Mouse (Mus musculus): ENCODE measurements at regions not wholly inside any gene's neighbourhood (a gene's known extent, or its start where the extent isn't known, plus 50 kb on each side); places are given as distances from the start of the nearest gene placed in this dataset. TPM values are rescaled to one million over a fixed set of nuclear protein-coding genes. Genes with fewer than 3 reads are reported as not detected.

DNA sequence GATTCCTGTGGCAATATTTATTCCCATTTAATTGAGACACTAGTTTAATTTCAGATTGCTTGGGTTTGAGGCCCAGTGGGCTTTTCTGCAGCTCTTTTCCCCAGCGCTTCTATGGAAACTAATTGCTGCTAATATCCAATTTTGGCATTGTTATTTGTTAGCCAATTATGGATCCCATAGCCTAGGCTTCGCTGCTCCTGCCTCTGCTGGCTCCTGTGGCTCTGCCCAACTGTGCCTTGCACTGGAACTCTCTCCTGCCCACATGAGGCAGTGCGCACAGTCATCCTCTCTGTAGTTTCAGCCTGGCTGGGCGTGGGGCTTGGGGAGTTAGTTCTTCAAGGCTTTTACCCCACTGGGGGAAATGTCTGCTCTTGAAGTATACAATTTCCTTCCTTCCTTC lies 491.8 kb downstream of the Prss52 start:
- Histone ChIP-seq H3K4me2 (replicated peaks) (no peak overlapping the region), H3K4me1 (no peaks in the 10 kb centered on the region), H3K4me3 (replicated peaks) (no peak overlapping the region), H3K27me3 (peaks cover 34% of the 10 kb centered on the region), H3K27ac (replicated peaks) (no peak overlapping the region), H3K36me3 (no peaks in the 10 kb centered on the region), H3K9me3 (replicated peaks) (no peaks in the 10 kb centered on the region), H3K9ac (no peak overlapping the region)
- no peak for ATAC-seq (ENCODE audit: insufficient number of reproducible peaks, low FRiP score, low TSS enrichment, low read depth)
- 83% methylated on average over 4 of the region's 4 CpGs for WGBS

DNA sequence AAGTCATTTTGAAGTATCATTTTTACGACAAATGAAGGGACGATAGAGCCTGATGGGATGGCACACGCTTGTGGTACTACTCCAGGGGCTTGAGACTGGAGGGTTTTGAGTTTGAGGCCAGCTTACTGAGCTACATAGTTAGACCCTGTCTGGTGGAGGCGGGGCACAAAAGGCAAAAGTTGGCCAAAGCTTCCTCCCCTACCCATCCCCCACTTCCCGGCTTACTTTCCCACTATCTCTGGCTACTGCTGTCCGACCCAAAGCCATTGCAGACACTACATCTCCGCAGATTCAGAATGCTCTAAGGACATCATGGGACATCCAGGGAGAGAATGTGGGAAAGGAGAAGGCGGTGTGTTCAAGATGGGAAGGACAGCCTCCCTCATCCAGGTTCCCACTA lies 493.1 kb downstream of the Prss52 start:
- no peak overlapping the region for H3K27ac ChIP-seq (replicated peaks)
- 70% methylated on average over 8 of the region's 8 CpGs for WGBS
- H3K4me2 ChIP-seq (replicated peaks), result no peak overlapping the region
- peaks cover 20% of the 10 kb centered on the region for H3K27me3 ChIP-seq
- no peak overlapping the region for H3K4me3 ChIP-seq (replicated peaks)
- no peak overlapping the region for H3K9ac ChIP-seq
- H3K9me3 ChIP-seq (replicated peaks), result no peaks in the 10 kb centered on the region
- no peak for ATAC-seq (ENCODE audit: insufficient number of reproducible peaks, low FRiP score, low TSS enrichment, low read depth)
- H3K36me3 ChIP-seq, result no peaks in the 10 kb centered on the region
- no peaks in the 10 kb centered on the region for H3K4me1 ChIP-seq

MicroRNA genes in the stretch of these regions (microRNA counts, 519-probe panel; counts per million panel counts)
- microRNA mmu-miR-124, result 2,249 counts per million, percentile 51 among the panel's probes with 10 or more counts

Small RNAs in the stretch of these regions (microRNA-seq; reads per million reads assigned to microRNA genes)
- gene Mir124a-1 (ENCODE audit: borderline number of aligned reads) (not detected), gene Mir3078 (ENCODE audit: borderline number of aligned reads) (not detected)
